Mouse (Mus musculus): Measurements from ENCODE around the gene Gast.
"Not testable (repeated sequence)": the region's sequence is repeated elsewhere in the genome, so short reads cannot be mapped to it uniquely, and the experiment has no call there.

The Gast gene

DNA sequence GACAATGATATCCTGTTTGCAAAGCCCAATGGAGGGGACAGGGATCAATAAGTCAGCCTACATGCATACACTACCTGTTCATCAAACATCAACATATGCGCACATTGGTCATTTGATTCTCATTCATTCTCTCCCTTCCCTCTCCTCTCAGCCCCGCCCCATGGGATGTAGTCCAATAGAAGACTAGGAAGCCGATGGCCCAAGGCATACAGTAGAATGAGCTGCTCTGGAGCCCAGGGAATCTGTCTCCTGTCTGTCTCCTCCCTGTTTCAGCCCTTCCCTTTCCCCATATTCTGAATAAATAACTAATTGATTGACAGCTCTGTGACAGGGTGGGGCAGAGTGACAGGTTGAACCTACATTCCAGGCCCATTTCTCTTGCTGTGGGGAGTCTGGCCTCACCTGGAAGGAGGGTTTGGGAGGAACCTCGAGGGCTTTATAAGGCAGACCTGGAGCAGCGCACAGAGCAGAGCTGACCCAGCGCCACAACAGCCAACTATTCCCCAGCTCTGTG lies at the start of gene Gast:
Gast (plus strand) TSS at position 464 of the 514 bp plus-strand sequence.
- DNase-seq, result no peak

GRCm38 (mm10) chr11:100284988-100285387 lies 49.2 kb upstream of the Gast start:
- DNase-seq, result no peak

- no peak for DNase-seq
Observed at GRCm38 (mm10) chr11:100287024-100287423, 47.2 kb upstream of the Gast start.

DNA sequence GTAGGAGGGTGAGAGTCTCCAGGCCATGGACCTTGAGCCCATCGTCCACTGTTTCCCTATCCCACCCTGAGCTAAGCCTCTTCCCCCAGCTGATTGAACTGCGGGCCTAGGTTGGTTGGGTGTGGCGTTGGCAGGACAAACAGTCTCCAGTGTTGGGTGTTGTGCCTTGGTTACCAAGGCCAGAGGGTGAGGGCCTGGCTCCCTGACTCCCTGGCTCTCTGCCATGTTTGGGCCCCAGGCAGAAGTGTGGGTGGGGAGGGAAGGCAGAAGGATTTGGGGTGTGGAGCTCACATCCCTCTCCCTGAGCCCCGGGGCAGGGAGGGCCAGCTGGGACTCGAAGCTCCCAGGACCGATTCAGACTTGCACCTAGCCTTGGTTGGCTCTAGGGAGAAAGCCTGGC lies 45.3 kb upstream of the Gast start:
- DNase-seq, result no peak

GRCm38 (mm10) chr11:100290235-100290634 lies 44.0 kb upstream of the Gast start:
- DNase-seq, result peak; percentile 54

DNA sequence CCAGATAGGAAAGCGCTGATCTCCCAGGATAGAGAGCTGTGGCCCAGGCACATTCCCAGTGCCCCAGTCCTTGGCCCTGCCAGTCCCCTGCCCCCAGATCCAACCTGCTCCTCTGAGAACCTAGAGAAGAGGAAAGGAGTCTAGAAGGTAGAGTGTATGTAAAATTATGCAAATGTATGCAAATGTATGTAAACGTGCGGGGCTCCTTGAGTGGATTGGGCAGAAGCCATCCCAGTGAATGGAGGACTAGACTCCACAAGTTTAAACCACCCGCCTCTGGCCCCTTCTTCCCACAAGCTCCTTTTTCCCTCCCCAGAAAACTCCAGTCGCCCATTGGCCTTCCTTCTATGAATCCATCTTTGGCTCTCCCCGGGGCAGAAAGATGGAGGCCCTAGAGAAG lies 41.3 kb upstream of the Gast start:
- no peak for DNase-seq

DNA sequence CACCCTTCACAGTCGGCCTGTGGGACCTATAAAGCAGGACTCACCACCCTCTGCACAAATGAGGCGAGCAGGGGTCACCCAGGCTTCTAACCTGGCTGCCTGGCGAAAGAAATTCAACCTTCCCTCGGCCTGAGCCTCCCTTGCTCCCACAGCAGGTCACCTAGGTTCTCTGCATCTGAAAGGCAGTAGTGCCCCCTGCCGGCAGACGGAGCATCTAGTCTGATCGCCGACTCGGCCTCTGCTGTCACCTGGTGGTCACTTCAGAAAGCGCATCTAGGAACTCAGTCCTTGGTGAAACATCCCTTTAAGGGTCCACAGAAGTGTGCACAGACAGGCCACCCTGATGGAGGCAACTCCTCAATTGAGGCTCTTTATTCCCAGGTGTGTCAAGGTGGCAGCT lies 38.9 kb upstream of the Gast start:
- DNase-seq, result peak; percentile 91

GRCm38 (mm10) chr11:100297801-100298200 lies 36.4 kb upstream of the Gast start:
- no peak for DNase-seq

GRCm38 (mm10) chr11:100298274-100299036 lies 35.8 kb upstream of the Gast start:
- peak; percentile 76 for DNase-seq

DNA sequence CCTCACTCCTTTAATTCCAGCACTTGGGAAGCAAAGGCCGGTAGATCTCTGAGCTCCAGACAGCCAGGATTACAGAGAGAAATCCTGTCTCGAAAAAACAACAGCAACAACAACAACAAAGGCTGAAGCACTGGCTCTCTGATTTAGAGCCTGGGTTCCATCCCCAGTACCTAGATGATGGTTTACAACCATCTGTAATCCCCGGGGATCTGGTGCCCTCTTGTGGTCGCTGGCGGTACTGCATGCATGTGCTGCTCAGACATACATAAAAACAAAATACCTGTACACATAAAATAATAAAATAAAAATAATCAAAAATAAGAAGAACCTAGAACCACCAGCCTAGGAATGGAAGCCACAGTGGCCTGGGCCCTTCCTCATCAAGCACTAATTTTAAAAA lies 33.9 kb upstream of the Gast start:
- peak; percentile 70 for DNase-seq

GRCm38 (mm10) chr11:100301292-100301691 lies 32.9 kb upstream of the Gast start:
- DNase-seq, result no peak

DNA sequence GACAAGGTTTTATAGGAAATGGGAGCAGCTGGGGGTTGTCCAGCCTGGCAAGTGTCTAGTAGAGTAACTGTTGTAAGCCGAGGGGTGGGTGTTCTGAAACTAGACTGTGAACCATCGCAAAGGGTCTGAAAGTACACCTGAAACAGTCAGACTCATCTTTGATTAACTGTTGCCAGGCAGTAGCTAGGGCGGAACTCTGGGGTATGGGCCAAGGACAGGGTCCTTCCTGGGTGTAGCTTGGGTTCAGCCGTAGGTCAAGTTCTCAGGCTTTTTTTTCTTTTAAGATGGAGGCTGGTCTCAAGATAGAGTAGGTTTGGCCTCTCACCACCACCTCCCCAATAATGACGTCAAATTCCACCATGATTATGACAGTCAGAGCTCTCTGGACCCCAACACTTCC lies 26.3 kb upstream of the Gast start:
- DNase-seq, result no peak

- not testable (repeated sequence) for DNase-seq
Observed at GRCm38 (mm10) chr11:100308672-100309071, 25.5 kb upstream of the Gast start.

- no peak for DNase-seq
Observed at GRCm38 (mm10) chr11:100311656-100312055, 22.6 kb upstream of the Gast start.

GRCm38 (mm10) chr11:100312096-100312679 lies 22.0 kb upstream of the Gast start:
- DNase-seq, result no peak

DNA sequence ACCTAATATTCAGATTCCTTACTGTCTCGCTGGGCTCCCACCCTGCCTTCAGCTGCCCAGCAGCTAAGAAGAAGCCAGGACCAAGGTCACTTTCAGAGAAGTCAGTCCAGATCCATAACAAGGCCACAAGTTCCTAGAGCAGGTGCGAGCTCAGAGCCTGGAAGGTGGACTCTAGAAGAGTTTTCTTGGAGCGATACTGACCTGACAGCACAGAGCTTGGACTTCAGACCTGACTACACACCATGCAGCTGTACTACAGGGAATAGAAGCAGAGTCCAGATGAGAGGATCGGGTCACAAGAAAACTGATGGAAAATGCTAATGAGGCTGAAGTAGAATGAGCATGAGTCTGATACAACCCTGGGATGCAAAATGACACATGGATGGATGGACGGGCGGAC lies 20.8 kb upstream of the Gast start:
- DNase-seq, result no peak

DNA sequence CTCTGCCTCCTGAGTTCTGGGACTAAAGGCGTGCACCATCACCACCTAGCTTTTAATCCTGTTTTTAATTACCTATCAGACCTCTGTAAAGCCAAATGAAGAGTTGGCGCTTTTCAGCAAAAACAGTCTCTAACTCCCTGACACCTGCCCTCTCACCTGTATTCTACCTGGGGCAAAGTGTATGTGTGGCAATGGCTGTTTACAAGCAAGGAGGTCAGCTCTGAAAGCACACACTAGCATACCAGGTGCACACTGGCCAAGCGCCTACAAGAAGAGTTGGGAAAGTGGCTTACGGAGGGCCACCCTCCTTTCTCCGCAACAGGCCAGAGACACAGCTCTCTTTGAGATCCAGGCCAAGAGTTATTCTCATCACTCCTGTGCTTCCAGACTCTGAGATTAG lies 18.8 kb upstream of the Gast start:
- DNase-seq, result no peak

GRCm38 (mm10) chr11:100317826-100318380 lies 16.3 kb upstream of the Gast start:
- no peak for DNase-seq

DNA sequence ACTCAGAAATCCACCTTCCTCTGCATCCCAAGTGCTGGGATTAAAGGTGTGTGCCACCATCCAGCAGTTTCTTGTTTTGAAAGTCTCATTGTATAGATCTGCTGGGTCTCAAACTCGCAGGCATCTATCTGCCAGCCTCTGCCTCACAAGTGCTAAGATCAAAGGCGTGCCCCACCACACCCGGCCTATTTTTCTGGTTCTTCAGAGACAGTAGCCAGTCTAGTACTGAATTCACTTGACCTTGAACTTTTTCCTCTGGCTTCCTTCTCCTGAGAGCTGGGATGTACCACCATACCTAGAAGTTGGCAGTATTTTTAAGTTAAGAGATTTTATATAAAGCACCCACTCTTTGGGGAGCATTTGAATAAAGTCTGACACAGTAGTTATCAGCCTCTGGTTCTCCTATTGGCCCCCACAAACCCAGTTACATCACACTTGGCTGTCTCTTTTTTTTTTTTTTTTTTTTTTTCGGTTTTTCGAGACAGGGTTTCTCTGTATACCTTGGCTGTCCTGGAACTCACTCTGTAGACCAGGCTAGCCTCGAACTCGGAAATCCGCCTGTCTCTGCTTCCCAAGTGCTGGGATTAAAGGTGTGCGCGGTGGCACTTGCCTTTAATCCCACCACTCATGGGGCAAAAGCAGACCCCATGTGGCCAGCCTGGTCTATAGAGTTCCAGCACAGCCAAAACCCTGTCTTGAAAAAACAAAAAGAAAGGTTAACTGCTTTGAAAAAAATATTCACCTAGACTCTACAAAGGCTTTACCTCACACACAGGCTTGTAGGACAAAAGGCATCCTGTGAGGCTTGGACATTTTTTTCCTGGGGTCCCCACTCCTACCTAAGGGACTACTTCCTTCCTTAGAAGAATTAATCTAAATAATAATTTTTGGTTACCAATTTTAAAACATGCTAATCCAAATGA lies 15.4 kb upstream of the Gast start:
- DNase-seq, result no peak

DNA sequence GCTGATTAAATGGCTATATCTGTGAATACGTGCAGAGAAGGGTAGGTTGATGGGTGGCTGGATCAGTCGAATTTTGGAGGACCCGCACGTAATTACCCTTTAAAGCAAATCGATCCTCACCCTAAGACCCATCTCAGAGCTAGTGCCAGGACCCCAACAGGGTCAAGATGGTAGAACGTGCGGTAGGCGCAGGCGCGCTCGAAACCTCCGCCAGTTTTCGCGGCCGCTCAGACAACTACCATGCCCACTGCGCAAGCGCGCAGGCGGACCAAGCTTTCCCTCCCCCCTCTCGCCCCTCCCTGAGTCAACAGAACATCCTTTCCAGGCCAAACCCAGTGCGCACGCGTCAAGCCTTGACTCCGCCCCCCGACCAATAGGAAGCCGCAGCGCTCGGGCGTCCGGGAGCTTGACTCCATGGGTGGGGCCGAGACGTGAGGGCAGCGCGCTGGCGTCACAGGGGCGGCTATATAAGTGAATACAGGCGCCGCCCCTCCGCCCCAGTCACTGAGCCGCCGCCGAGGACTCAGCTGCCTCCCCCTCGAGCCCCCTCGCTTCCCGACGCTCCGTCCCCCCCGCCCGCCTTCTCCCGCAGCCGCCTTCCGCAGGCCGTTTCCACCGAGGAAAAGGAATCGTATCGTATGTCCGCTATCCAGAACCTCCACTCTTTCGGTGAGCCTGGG lies 14.6 kb upstream of the Gast start, which contains the start of gene Eif1:
Eif1 (plus strand) TSS at position 394 of the 680 bp plus-strand sequence.
- DNase-seq, result peak; percentile 100

- peak; percentile 98 for DNase-seq
Observed at GRCm38 (mm10) chr11:100320172-100320630, 14.0 kb upstream of the Gast start.
